Mouse (Mus musculus): ENCODE results near the gene Uqcrh. TPM values are rescaled to one million over a fixed set of nuclear protein-coding genes. Genes with fewer than 3 reads are reported as not detected.
A peak's percentile ranks its signal among the peaks of the same experiment; 100 is the strongest.

The Uqcrh gene
- polyA plus RNA-seq, 1 experiment: 240 TPM

- no peak for DNase-seq (ENCODE audit: low read depth, low spot score)
- 71% methylated on average over 5 of the region's 5 CpGs for WGBS
Observed at GRCm38 (mm10) chr4:116059012-116059726, 15.7 kb downstream of the Uqcrh start.

GRCm38 (mm10) chr4:116057559-116057958, 17.3 kb downstream of the Uqcrh start:
- 5% methylated on average over 1 of the region's 1 CpGs for WGBS
- DNase-seq (ENCODE audit: low read depth, low spot score): no peak

GRCm38 (mm10) chr4:116053399-116053961, 21.4 kb downstream of the Uqcrh start, which contains the start of gene Nsun4:
Gene Nsun4, minus strand, starts transcription at chr4:116053876.
- DNase-seq (ENCODE audit: low read depth, low spot score): peak; percentile 84
- WGBS: 0% methylated on average over 35 of the region's 35 CpGs

- 8% methylated on average over 22 of the region's 22 CpGs for WGBS
- no peak for DNase-seq (ENCODE audit: low read depth, low spot score)
Observed at GRCm38 (mm10) chr4:116052526-116053293, 22.2 kb downstream of the Uqcrh start.

- DNase-seq (ENCODE audit: low read depth, low spot score): no peak
- 69% methylated on average over 3 of the region's 3 CpGs for WGBS
Observed at GRCm38 (mm10) chr4:116049211-116049610, 25.7 kb downstream of the Uqcrh start.

- no peak for DNase-seq (ENCODE audit: low read depth, low spot score)
- 77% methylated on average over 7 of the region's 7 CpGs for WGBS
Observed at GRCm38 (mm10) chr4:116048130-116048920, 26.5 kb downstream of the Uqcrh start.

GRCm38 (mm10) chr4:116047681-116048080, 27.2 kb downstream of the Uqcrh start:
- WGBS: 97% methylated on average over 1 of the region's 1 CpGs
- no peak for DNase-seq (ENCODE audit: low read depth, low spot score)

- no peak for DNase-seq (ENCODE audit: low read depth, low spot score)
- WGBS: 95% methylated on average over 2 of the region's 2 CpGs
Observed at GRCm38 (mm10) chr4:116046604-116047003, 28.3 kb downstream of the Uqcrh start.

GRCm38 (mm10) chr4:116042186-116042585, 32.7 kb downstream of the Uqcrh start:
- WGBS: 85% methylated on average over 3 of the region's 3 CpGs
- no peak for DNase-seq (ENCODE audit: low read depth, low spot score)

- WGBS: 93% methylated on average over 2 of the region's 2 CpGs
- no peak for DNase-seq (ENCODE audit: low read depth, low spot score)
Observed at GRCm38 (mm10) chr4:116040466-116040865, 34.4 kb downstream of the Uqcrh start.

GRCm38 (mm10) chr4:116033374-116033773, 41.5 kb downstream of the Uqcrh start:
- no peak for DNase-seq (ENCODE audit: low read depth, low spot score)
- 92% methylated on average over 5 of the region's 5 CpGs for WGBS

GRCm38 (mm10) chr4:116032906-116033305, 42.0 kb downstream of the Uqcrh start:
- 88% methylated on average over 9 of the region's 9 CpGs for WGBS
- no peak for DNase-seq (ENCODE audit: low read depth, low spot score)

GRCm38 (mm10) chr4:116017902-116018746, 56.7 kb downstream of the Uqcrh start, which contains the start of gene Faah:
Gene Faah, minus strand, starts transcription at chr4:116017926.
- DNase-seq (ENCODE audit: low read depth, low spot score): no peak
- WGBS: 10% methylated on average over 18 of the region's 18 CpGs

GRCm38 (mm10) chr4:116017300-116017901, 57.5 kb downstream of the Uqcrh start:
- WGBS: under 1% methylated on average over 60 of the region's 60 CpGs

More at GRCm38 (mm10) chr4:116017300-116017901, 57.5 kb downstream of the Uqcrh start:
- DNase-seq (ENCODE audit: low read depth, low spot score): no peak

Other genes starting within 250 kb of the Uqcrh start
- 16.7 and 62.4 TPM in 2 replicates for gene Mob3c, start 247.0 kb downstream of the Uqcrh start, polyA plus RNA-seq (2012; rRNA removed)
- 23.6 and 39.7 TPM in 2 replicates for gene Mknk1, start 235.9 kb downstream of the Uqcrh start, polyA plus RNA-seq (2012; rRNA removed)
- gene Kncn, start 190.7 kb downstream of the Uqcrh start, polyA plus RNA-seq (2012; rRNA removed): not detected in 2 replicates
- not detected in 2 replicates for gene 6430628N08Rik, start 184.4 kb downstream of the Uqcrh start, polyA plus RNA-seq (2012; rRNA removed)
- not detected in 2 replicates for gene Dmbx1, start 135.1 kb downstream of the Uqcrh start, polyA plus RNA-seq (2012; rRNA removed)
- gene Faah, start 57.1 kb downstream of the Uqcrh start, polyA plus RNA-seq (2012; rRNA removed): 58.1 and 79.3 TPM in 2 replicates
- 9.2 and 10.9 TPM in 2 replicates for gene Nsun4, start 21.2 kb downstream of the Uqcrh start, polyA plus RNA-seq (2012; rRNA removed)
- gene Lrrc41, start 198 bp upstream of the Uqcrh start, polyA plus RNA-seq (2012; rRNA removed): 41.8 and 58.8 TPM in 2 replicates
- 6.2 and 7.0 TPM in 2 replicates for gene Rad54l, start 48.6 kb upstream of the Uqcrh start, polyA plus RNA-seq (2012; rRNA removed)
- gene Pomgnt1, start 48.8 kb upstream of the Uqcrh start, polyA plus RNA-seq (2012; rRNA removed): 23.0 and 26.3 TPM in 2 replicates
- gene Lurap1, start 76.3 kb upstream of the Uqcrh start, polyA plus RNA-seq (2012; rRNA removed): 0.55 and 0.63 TPM in 2 replicates
- 109 and 298 TPM in 2 replicates for gene Tspan1, start 92.5 kb upstream of the Uqcrh start, polyA plus RNA-seq (2012; rRNA removed)
- gene 1700042G07Rik, start 98.3 kb upstream of the Uqcrh start, polyA plus RNA-seq (2012; rRNA removed): not detected in 2 replicates
- not detected in 2 replicates for gene Gm49337, start 98.3 kb upstream of the Uqcrh start, polyA plus RNA-seq (2012; rRNA removed)
- 2.7 and 7.4 TPM in 2 replicates for gene Pik3r3, start 146.5 kb upstream of the Uqcrh start, polyA plus RNA-seq (2012; rRNA removed)